Mouse (Mus musculus) E14TG2a.4 (cell line): ENCODE results near the gene Trmt112.
"Not testable (repeated sequence)": the region's sequence is repeated elsewhere in the genome, so short reads cannot be mapped to it uniquely, and the experiment has no call there.

ENCODE experiments used
- H3K27me3 ChIP-seq: 2 replicates; pipeline ENCODE4 v1.6.1; 2014; ENCODE audit warnings: low read length, control low read depth; ENCODE audit not compliant: insufficient read depth
- H3K36me3 ChIP-seq: 2 replicates; pipeline ENCODE4 v1.6.1; 2014; ENCODE audit warnings: low read length, control low read depth; ENCODE audit not compliant: insufficient read depth
- H3K4me1 ChIP-seq: replicated peaks from 2 replicates; pipeline ENCODE4 v1.6.1; 2014; ENCODE audit warnings: low read depth, low read length, control low read depth
- H3K4me3 ChIP-seq: replicated peaks from 2 replicates; pipeline ENCODE4 v1.5.1; 2014; ENCODE audit warnings: mild to moderate bottlenecking, low read length
- H3K9me3 ChIP-seq: 2 replicates; pipeline ENCODE4 v1.6.1; 2014; ENCODE audit warnings: low read length, control low read depth
- CTCF ChIP-seq: conservative IDR thresholded peaks from 2 replicates; pipeline ENCODE4 v1.5.1; 2014; ENCODE audit warnings: low read length
- NANOG ChIP-seq: IDR thresholded peaks from 2 replicates; pipeline ENCODE4 v1.6.1; 2014; ENCODE audit warnings: borderline replicate concordance, low read length, mixed read lengths
- POU5F1 ChIP-seq: IDR thresholded peaks from 2 replicates; pipeline ENCODE4 v1.6.1; 2014; ENCODE audit warnings: low read length, borderline replicate concordance

The Trmt112 gene

DNA sequence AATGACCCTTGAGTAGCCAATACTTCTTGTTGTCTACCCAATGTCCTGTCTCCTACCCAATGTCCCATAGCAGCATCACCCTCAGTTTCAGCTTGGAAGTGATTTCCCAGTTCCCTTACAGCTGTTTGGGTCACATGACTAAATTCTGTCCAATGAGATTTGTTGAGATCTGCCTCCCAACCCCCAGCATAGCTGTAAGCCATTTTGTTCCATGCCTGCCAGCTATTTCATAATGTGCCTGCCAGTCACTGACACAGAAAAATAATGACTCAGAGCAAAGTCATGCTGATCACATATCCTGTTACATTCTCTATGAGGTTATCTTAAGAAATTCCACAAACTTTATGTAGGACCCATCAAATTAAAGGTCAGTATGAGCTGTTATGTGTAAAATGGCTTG is 32.7 kb upstream of the Trmt112 start:
- H3K27me3 ChIP-seq = 0 out of 2 replicates have a peak, but pooled peaks cover 2% of the 10 kb centered on the region
- TF ChIP-seq CTCF (no peak), POU5F1 (no peak), NANOG (no peak)
- H3K4me1 ChIP-seq = peaks cover 15% of the 10 kb centered on the region
- no peaks in the 10 kb centered on the region for H3K9me3 ChIP-seq
- no peaks in the 10 kb centered on the region for H3K36me3 ChIP-seq
- no peak overlapping the region for H3K4me3 ChIP-seq

DNA sequence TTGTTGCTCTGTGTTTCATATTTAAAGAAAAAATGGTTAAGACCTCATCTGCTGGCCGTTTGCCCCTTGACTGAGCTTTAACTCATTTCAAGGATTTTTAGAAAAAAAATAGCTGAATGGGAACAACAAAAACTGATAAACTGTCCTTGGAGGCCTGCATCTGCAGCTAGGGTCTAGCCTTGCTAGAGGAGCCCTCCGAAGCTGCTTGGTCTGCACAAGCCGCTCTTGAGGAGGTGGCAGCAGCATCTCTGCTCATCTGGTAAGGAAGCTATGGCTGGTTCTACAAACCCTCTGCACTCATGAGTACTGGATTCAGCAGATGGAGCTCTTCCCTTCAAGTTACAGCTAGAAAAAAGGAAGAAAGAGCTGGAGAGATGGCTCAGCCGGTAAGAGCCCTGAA is 31.5 kb upstream of the Trmt112 start:
- Histone ChIP-seq H3K4me3 (no peak overlapping the region), H3K27me3 (0 out of 2 replicates have a peak, but pooled peaks cover 2% of the 10 kb centered on the region), H3K9me3 (no peaks in the 10 kb centered on the region), H3K4me1 (peaks cover 10% of the 10 kb centered on the region; the same call in 1 of the 2 replicates), H3K36me3 (no peaks in the 10 kb centered on the region)
- no peak for TF ChIP-seq POU5F1
- TF ChIP-seq NANOG = no peak
- TF ChIP-seq CTCF = no peak

DNA sequence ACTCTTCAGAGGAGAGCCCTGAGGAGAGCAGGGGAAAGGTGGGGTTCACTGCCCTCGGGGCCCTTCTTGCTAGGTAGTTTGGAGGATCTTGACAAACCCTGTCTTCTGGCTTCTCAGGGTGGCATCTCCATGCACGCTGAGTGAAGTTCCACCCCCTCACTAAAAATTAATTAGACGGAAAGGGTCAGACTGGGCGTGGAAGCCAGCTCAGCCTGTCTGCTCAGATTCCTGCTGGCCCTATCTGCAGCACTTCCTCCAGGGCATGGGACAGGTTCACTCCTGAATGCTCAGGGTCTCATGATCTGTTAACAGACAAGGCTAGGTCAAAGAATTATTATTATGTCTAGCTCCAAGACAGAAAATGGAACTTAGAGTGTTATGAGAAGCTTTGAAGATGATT is 17.0 kb upstream of the Trmt112 start:
- peaks cover 8% of the 10 kb centered on the region for H3K4me1 ChIP-seq
- H3K9me3 ChIP-seq = peaks cover 27% of the 10 kb centered on the region
- H3K36me3 ChIP-seq = no peaks in the 10 kb centered on the region
- no peak for TF ChIP-seq NANOG
- TF ChIP-seq CTCF = no peak
- no peak for TF ChIP-seq POU5F1
- H3K4me3 ChIP-seq = no peak overlapping the region
- no peaks in the 10 kb centered on the region for H3K27me3 ChIP-seq

DNA sequence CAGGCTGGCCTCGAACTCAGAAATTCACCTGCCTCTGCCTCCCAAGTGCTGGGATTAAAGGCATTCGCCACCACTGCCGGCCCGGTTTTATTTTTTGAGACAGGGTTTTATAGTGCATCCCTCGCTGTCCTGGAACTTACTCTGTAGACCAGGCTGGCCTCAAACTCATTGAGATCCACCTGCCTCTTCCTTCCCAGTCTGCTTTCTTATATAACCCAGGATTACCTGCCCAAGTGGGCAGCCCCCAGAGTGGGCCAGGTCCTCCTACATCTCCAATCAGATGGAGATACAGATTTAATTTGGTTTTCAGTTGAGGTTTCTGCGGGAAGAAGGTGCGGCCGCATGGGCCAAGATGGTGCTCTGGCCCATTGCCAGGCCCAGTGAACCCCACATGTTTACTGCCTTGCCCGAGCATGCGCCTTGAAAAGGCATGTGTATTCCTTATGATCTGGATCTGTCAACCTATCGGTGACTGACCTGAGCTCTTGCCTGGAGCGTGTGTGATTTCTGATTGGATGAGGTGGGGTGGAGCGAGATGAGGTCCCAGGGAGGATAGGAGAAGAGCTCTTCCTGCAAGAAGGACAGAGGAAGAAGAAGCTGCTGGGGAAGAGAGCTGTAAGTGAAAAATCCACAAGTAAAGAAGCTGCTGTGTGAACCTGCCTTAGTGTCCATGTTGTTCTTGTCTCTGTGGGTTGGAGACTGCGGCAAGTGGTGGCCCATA is 15.6 kb upstream of the Trmt112 start:
- H3K9me3 ChIP-seq = peaks cover 41% of the 10 kb centered on the region
- no peak for TF ChIP-seq NANOG
- no peak for TF ChIP-seq POU5F1
- TF ChIP-seq CTCF = no peak
- no peaks in the 10 kb centered on the region for H3K36me3 ChIP-seq
- peaks cover 8% of the 10 kb centered on the region for H3K4me1 ChIP-seq
- no peaks in the 10 kb centered on the region for H3K27me3 ChIP-seq
- no peak overlapping the region for H3K4me3 ChIP-seq

DNA sequence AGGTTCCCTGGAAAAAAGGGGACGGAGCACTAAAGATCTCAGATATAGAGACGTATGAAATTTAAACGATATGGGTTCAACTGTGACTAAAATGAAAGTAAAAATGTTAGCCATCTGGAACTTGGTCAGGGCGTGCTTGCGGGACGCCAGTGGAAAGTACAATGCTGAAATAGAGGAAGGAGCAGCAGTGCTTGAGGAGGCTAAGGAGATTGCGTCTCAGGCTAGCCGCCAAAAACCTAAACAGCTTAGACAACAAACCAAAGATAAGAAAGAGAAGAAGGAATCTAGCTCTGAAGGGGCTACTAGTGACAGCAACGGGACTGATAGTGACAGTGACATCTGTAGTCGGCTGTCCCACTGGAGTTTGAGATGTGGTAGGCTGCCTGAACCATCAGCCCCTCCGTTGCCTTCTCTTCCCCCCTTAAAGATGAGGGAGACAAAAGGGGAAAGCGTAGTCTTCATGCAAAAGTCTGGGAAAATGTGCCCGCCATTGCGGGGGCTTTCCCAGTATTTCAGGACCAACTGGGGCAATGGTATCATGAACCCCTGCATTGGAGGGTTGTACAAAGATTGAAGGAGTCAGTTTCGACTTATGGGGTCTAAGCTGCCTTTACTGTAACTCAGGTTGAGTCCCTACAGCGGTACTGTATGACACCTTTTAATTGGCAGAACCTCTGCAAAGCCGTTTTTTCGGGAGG is 13.7 kb upstream of the Trmt112 start:
- H3K36me3 ChIP-seq, H3K4me1 ChIP-seq, H3K4me3 ChIP-seq, H3K27me3 ChIP-seq: not testable (repeated sequence)
- peaks cover 58% of the 10 kb centered on the region for H3K9me3 ChIP-seq

DNA sequence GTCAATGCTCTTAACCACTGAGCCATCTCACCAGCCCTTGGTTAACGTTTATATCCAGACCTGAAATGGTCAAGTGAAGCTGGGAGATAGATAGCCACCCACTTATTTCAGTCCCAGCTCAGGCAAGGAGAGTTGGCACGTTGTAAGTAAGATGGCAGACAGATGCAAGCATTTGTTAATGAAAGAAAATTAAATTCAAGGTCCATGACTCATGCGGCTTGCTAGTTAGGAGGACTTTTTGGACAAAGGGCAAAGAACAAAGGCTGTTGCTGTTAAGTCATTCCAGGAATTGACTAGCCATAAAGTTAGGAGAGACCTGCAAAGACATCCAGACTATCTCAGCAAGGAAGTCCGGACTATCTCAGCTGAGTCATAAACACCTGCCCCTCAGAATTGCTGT is 9.9 kb upstream of the Trmt112 start:
- H3K4me1 ChIP-seq = no peaks in the 10 kb centered on the region
- no peak overlapping the region for H3K4me3 ChIP-seq
- H3K36me3 ChIP-seq = peaks cover 2% of the 10 kb centered on the region; the same call in 1 of the 2 replicates
- TF ChIP-seq POU5F1 = no peak
- no peak for TF ChIP-seq CTCF
- TF ChIP-seq NANOG = no peak
- peaks cover 62% of the 10 kb centered on the region for H3K9me3 ChIP-seq
- no peaks in the 10 kb centered on the region for H3K27me3 ChIP-seq

DNA sequence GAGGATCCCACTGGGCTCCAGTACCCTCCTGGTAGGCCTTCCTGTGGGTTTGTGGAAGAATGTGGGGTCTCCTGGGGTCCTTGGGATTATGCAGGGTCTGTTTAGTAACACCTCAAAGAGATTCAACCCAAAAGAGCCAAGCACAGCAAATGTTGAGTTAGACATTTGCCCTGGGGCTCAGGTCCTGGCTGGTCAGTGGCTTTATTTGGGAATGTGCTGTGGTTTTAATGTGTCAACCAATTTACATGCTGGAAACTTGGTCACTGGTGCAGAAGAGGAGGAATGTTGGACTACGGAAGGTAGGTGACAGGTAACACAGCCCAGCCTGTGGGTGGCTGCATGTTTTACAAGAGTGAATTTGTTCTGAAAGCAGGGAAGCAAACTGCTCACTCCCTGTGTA is 6.5 kb upstream of the Trmt112 start:
- no peak for TF ChIP-seq POU5F1
- Histone ChIP-seq H3K4me3 (no peak overlapping the region), H3K27me3 (no peaks in the 10 kb centered on the region), H3K36me3 (peaks cover 35% of the 10 kb centered on the region), H3K9me3 (peaks cover 30% of the 10 kb centered on the region), H3K4me1 (peaks cover 12% of the 10 kb centered on the region)

DNA sequence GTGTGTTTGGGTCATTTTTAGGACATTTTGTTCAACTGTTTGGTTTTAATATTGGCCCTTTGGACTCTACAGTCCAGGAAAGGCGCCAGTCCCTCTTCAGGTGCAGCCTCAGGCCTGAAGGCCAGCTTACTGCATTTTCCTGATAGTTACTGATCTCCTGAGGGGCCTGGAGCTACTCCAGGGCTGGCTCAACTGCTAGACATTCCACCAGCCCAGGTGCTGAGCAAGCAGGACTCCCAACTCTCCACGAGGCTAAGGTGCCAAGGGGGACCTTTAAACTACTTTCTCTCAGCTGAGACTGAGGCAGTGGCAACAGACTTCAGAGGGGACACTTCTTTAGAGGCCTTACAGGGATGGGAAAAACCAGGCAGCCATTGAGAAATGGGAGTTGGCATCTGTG is 4.7 kb upstream of the Trmt112 start:
- H3K27me3 ChIP-seq = no peaks in the 10 kb centered on the region
- no peak for TF ChIP-seq CTCF
- TF ChIP-seq POU5F1 = no peak
- no peak for TF ChIP-seq NANOG
- H3K36me3 ChIP-seq = peaks cover 38% of the 10 kb centered on the region
- H3K4me1 ChIP-seq = peaks cover 24% of the 10 kb centered on the region
- H3K9me3 ChIP-seq = peaks cover 12% of the 10 kb centered on the region
- no peak overlapping the region for H3K4me3 ChIP-seq
